Mouse (Mus musculus) bone marrow, adult 2 months (tissue): ENCODE data around the gene Nhlrc2. TPM values are rescaled to one million over a fixed set of nuclear protein-coding genes. Genes with fewer than 3 reads are reported as not detected.

ENCODE experiments used
- H3K27ac ChIP-seq: fragments of 200-500 bp; 2 replicates; pipeline ENCODE4 v1.5.1; 2012; ENCODE audit warnings: low read depth, mild to moderate bottlenecking, control low read depth, inconsistent platforms, low read length; ENCODE audit not compliant: control insufficient read depth, poor library complexity, insufficient read depth
- H3K4me1 ChIP-seq: fragments of 200-500 bp; 2 replicates; pipeline ENCODE4 v1.6.1; 2011; ENCODE audit warnings: low read length; ENCODE audit not compliant: control insufficient read depth, insufficient read depth
- H3K4me3 ChIP-seq: fragments of 200-500 bp; replicated peaks from 2 replicates; pipeline ENCODE3; 2011; ENCODE audit warnings: mild to moderate bottlenecking, low read depth, low read length, control low read depth; ENCODE audit not compliant: control insufficient read depth
- CTCF ChIP-seq: fragments of 200-500 bp; IDR thresholded peaks from 2 replicates; pipeline ENCODE4 v1.5.1; 2011; ENCODE audit warnings: low read length, control low read depth; ENCODE audit not compliant: control insufficient read depth, insufficient read depth
- POLR2A ChIP-seq: fragments of 200-500 bp; IDR thresholded peaks from 2 replicates; pipeline ENCODE4 v1.6.1; 2011; ENCODE audit warnings: low read depth, mild to moderate bottlenecking, control low read depth, low read length, borderline replicate concordance; ENCODE audit not compliant: control insufficient read depth
- WGBS: fragments of 180-500 bp; shearing (Covaris S2); methylation state at CpG from one replicate; pipeline ENCODE4 v1.1.7; 2018; 5-methylcytosine and 5-hydroxymethylcytosine counted together
- polyA plus RNA-seq: library from polyadenylated mRNA; stranded (reverse); fragments of >200 nt; gene quantifications from 2 replicates; pipeline ENCODE4 v1.2.4, GENCODE M21; 2011; ENCODE audit warnings: low replicate concordance; ENCODE audit not compliant: missing spikeins, insufficient read depth, insufficient read length

The Nhlrc2 gene
- polyA plus RNA-seq, 1 experiment: 5.1 TPM

DNA sequence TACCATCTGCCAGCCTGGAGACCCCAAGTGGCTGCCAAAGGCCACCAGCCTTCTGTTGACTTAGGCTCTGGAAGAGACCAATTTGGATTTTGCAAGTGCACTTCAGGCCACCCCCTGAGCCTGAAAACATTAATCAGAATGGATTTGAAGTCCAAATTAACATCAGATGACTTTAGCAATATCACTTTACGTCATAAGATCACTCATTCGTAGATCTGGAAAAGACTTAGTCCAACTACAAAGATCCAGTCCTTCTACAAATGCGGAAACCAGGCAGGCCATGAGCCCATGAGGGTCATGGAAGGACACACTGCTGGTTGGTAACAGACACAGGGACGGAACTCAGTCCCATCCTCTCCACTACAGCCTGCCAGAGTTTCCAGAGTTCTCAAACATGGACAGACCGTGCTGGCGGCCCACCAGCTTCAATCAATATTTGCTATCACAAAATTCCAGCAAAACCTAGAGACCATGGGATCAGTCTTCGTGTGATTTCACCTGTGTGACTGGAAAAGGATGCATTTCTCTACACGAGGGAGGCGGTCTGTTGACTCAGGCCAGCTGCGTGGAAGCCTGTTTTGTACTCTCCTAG is 79.9 kb downstream of the Nhlrc2 start:
- Histone ChIP-seq H3K4me1 (no peaks in the 10 kb centered on the region), H3K27ac (no peak overlapping the region), H3K4me3 (no peak overlapping the region)
- 79% methylated on average over 10 of the region's 10 CpGs for WGBS
- TF ChIP-seq POLR2A: no peak
- no peak for TF ChIP-seq CTCF

GRCm38 (mm10) chr19:56629647-56630046 is 81.6 kb downstream of the Nhlrc2 start:
- TF ChIP-seq POLR2A: no peak
- 81% methylated on average over 6 of the region's 6 CpGs for WGBS

DNA sequence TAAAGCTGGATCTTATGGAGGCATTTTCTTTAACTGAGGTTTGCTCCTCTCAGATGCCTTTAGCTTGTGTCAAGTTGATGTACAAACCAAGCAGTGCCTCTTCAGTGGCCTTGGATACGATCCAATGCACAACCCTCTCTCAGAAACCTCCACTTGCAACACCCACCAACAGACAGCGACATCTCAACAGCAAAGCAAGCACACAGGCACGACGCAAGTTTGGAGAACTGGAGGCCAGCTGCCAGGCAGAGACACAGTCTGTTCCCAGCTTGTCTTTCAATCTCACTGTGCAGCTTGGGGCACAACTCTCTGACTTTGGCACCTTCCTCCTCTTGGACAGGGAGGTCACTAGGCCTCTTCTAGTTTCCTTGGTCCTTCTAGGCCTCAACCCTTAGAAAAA is 83.0 kb downstream of the Nhlrc2 start:
- no peak overlapping the region for H3K27ac ChIP-seq
- no peak for TF ChIP-seq CTCF
- TF ChIP-seq POLR2A: no peak
- H3K4me1 ChIP-seq: no peaks in the 10 kb centered on the region
- H3K4me3 ChIP-seq: no peak overlapping the region
- WGBS: 82% methylated on average over 4 of the region's 4 CpGs

More at GRCm38 (mm10) chr19:56629647-56630046, 81.6 kb downstream of the Nhlrc2 start:
- no peak overlapping the region for H3K27ac ChIP-seq
- no peak overlapping the region for H3K4me3 ChIP-seq
- no peaks in the 10 kb centered on the region for H3K4me1 ChIP-seq

DNA sequence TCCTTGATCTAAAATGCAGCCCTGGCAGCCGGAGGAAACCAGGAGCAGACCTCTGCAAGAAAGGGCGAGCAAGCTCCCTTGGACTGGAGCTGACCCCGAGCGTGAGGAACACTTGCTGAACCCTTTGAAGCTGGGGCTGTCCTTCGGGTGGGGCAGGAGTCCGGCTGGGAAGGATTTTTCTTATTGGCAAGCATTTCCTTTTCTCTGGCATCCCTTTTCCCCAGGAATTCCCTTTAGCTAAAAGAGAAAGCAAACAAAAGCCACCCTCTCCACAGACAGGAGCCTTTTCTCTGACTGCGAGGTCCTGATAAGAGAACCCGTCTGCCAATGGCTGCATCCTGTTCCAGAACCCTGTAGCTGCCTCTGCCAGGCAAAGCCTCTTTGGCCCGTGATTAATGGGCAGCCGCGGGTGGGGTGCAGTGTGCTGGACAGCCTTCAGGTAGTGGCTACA is 83.4 kb downstream of the Nhlrc2 start:
- TF ChIP-seq CTCF: no peak
- TF ChIP-seq POLR2A: no peak
- no peak overlapping the region for H3K27ac ChIP-seq
- 48% methylated on average over 11 of the region's 11 CpGs for WGBS
- H3K4me1 ChIP-seq: no peaks in the 10 kb centered on the region
- H3K4me3 ChIP-seq: no peak overlapping the region

DNA sequence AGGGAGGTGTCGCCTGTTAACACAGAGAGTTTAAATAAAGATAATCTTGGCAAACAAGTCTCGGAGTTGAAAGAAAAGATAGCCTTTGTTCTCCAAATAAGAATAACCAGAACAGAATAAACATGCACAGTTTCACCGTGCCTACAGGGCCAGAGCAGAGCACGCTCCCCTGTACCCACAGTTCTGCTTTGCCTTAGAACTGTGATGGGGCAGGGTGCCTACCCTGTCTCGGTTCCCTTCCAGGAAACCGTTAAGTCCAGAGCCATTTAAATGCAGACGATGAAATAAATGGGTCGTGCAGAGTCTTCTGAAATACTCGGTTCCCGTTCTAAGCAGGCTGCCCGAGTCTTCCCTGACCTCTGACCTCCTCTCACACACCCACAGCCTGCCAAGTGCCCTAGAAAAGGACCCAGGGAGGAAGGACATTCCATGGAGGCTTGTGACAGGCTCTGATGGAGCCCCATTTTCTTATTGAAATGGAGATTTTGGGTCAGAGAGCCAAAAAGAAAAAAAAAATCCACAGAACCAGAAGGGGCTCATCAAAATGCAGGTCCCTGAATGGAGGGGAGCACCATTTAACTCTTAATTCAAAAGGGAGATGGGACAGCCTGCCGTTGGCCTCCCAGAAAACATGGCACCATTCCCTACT is 89.1 kb downstream of the Nhlrc2 start:
- Histone ChIP-seq H3K27ac (no peak overlapping the region), H3K4me1 (no peaks in the 10 kb centered on the region), H3K4me3 (no peak overlapping the region)
- 78% methylated on average over 12 of the region's 12 CpGs for WGBS
- no peak for TF ChIP-seq POLR2A
- TF ChIP-seq CTCF: no peak

DNA sequence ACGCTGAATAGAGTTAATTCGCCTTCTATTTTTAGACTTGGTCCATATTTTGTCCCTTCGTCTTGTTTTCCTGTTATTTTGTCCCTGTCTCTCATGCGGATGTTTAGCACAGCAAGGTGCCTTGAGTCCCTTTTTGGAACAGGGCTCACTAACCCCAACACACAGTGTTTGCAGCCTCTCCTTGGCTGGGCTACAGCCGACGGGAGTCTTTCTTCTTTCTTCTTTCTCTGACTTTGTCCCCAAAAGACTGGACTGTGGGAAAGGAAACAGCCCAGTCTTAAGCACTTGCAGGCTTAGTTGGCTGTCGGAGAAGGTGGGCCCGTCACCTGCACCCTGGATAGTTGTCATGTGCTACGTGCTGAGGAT is 89.6 kb downstream of the Nhlrc2 start:
- Histone ChIP-seq H3K4me3 (no peak overlapping the region), H3K4me1 (no peaks in the 10 kb centered on the region), H3K27ac (no peak overlapping the region)
- TF ChIP-seq CTCF (no peak), POLR2A (no peak)
- WGBS: 82% methylated on average over 9 of the region's 9 CpGs

DNA sequence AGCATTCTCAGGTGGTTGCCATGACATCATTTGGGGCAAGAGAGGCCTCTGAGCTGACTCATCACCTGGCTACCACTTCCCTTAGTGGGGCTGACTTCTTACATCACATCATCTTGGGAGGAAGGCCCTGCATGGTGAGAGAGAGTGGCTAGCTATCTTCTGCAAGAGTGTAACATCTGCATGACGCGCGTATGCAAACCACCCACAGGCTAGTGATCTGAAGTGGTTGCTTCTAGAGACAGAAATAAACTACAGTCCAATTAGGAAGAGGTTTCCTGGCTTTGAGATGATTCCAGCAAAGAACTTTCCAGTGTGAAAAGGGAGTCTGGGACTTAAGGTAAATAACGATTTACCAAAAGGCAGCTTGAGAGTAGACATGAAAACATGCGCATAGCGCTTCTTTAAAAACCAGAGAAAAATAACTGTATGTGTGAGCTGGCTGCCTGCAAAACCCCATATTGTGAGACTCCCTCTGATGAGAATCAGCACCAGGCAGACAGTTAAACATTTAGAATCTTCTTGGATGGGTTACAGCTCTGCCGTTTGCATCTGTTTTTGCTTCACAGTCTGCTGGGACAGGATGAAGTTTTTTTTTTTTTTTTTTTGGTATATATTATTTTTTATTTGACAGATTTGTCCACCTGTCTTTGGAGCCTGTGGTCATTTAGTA is 99.5 kb downstream of the Nhlrc2 start:
- H3K4me3 ChIP-seq: no peak overlapping the region
- H3K4me1 ChIP-seq: no peaks in the 10 kb centered on the region
- WGBS: 91% methylated on average over 7 of the region's 7 CpGs
- H3K27ac ChIP-seq: no peak overlapping the region
- no peak for TF ChIP-seq CTCF
- TF ChIP-seq POLR2A: no peak

DNA sequence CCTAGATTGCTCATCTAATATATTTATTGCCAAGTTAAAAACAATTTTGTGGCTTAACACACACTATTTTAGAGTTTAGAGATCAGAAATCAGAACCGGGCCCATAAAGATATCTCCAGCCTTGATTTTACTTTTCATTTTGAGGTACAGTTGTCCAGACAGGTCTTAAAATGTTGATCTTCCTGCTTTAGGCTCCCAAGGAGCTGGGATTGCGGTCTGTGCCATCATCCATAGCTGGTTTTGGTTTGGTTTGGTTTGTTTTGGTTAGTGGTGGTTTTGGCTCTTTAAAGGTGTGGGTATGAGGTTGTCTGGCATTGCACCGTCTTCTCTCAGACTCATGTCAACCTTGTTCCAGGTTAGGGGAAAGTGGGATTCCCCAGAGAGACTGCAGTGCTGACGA is 103.2 kb downstream of the Nhlrc2 start:
- Histone ChIP-seq H3K4me3 (no peak overlapping the region), H3K4me1 (no peaks in the 10 kb centered on the region), H3K27ac (no peak overlapping the region)
- WGBS: 59% methylated on average over 4 of the region's 4 CpGs
- TF ChIP-seq CTCF (no peak), POLR2A (no peak)
